Mouse (Mus musculus) megakaryocyte, embryonic 14.5 days (primary cell): ENCODE measurements around the gene Hps1. TPM values are rescaled to one million over a fixed set of nuclear protein-coding genes. Genes with fewer than 3 reads are reported as not detected.

Experiments used
- H3K27me3 ChIP-seq: replicated peaks from 2 replicates; pipeline ENCODE3; 2012; ENCODE audit warnings: inconsistent platforms
- H3K36me3 ChIP-seq: replicated peaks from 2 replicates; pipeline ENCODE3; 2012; ENCODE audit warnings: low read length, inconsistent platforms, mixed read lengths
- H3K4me1 ChIP-seq: 2 replicates; pipeline ENCODE4 v1.6.1; 2012; ENCODE audit warnings: inconsistent platforms
- H3K4me3 ChIP-seq: replicated peaks from 2 replicates; pipeline ENCODE3; 2012; ENCODE audit warnings: moderate library complexity, mild to moderate bottlenecking, inconsistent platforms
- H3K9me3 ChIP-seq: 2 replicates; pipeline ENCODE4 v1.6.1; 2012; ENCODE audit warnings: inconsistent platforms
- FLI1 ChIP-seq: IDR thresholded peaks from 2 replicates; pipeline ENCODE4 v1.6.1; 2012; ENCODE audit warnings: low read length, inconsistent platforms, mixed read lengths
- GATA1 ChIP-seq: IDR thresholded peaks from 3 replicates; pipeline ENCODE4 v1.6.1; 2012; ENCODE audit warnings: mixed read lengths, low read length, inconsistent platforms, borderline replicate concordance
- polyA plus RNA-seq: library from polyadenylated mRNA; stranded (reverse); fragments of >175 nt; gene quantifications from 2 replicates; pipeline ENCODE4 v1.2.3, GENCODE M21; 2012; ENCODE audit warnings: low replicate concordance; ENCODE audit not compliant: insufficient read depth

The Hps1 gene
- polyA plus RNA-seq, 1 experiment: 95.9 TPM

GRCm38 (mm10) chr19:42764398-42764797 is 15.4 kb downstream of the Hps1 start:
- Histone ChIP-seq H3K27me3 (no peaks in the 10 kb centered on the region), H3K4me1 (no peaks in the 10 kb centered on the region), H3K9me3 (no peaks in the 10 kb centered on the region), H3K36me3 (peaks cover 99% of the 10 kb centered on the region), H3K4me3 (no peak overlapping the region)
- TF ChIP-seq GATA1 (no peak), FLI1 (no peak)

- peaks cover 68% of the 10 kb centered on the region for H3K36me3 ChIP-seq
- TF ChIP-seq GATA1 (no peak), FLI1 (no peak)
- H3K4me3 ChIP-seq: peak overlapping the region; percentile 28
- no peaks in the 10 kb centered on the region for H3K27me3 ChIP-seq
- no peaks in the 10 kb centered on the region for H3K9me3 ChIP-seq
- H3K4me1 ChIP-seq: peaks cover 42% of the 10 kb centered on the region
Measured at GRCm38 (mm10) chr19:42756671-42757070, 23.1 kb downstream of the Hps1 start.

GRCm38 (mm10) chr19:42755148-42755870 is 24.5 kb downstream of the Hps1 start:
- H3K36me3 ChIP-seq: peaks cover 54% of the 10 kb centered on the region
- TF ChIP-seq GATA1 (no peak), FLI1 (no peak)
- no peaks in the 10 kb centered on the region for H3K27me3 ChIP-seq
- peaks cover 42% of the 10 kb centered on the region for H3K4me1 ChIP-seq
- H3K4me3 ChIP-seq: no peak overlapping the region
- H3K9me3 ChIP-seq: no peaks in the 10 kb centered on the region

- Histone ChIP-seq H3K27me3 (peaks cover 11% of the 10 kb centered on the region), H3K4me3 (peak overlapping the region; percentile 83), H3K9me3 (no peaks in the 10 kb centered on the region), H3K4me1 (peaks cover 42% of the 10 kb centered on the region), H3K36me3 (peaks cover 34% of the 10 kb centered on the region)
- TF ChIP-seq GATA1 (no peak), FLI1 (no peak)
Measured at GRCm38 (mm10) chr19:42753141-42753917, 26.4 kb downstream of the Hps1 start.

- H3K36me3 ChIP-seq: peaks cover 25% of the 10 kb centered on the region
- H3K9me3 ChIP-seq: no peaks in the 10 kb centered on the region
- TF ChIP-seq GATA1 (no peak), FLI1 (no peak)
- H3K4me3 ChIP-seq: peak within 1 kb of the TSS; percentile 83
- H3K27me3 ChIP-seq: peaks cover 14% of the 10 kb centered on the region
- H3K4me1 ChIP-seq: peaks cover 37% of the 10 kb centered on the region
Measured at GRCm38 (mm10) chr19:42752363-42752931, 27.3 kb downstream of the Hps1 start, which contains the start of gene Pyroxd2. Gene Pyroxd2 (minus strand): TSS chr19:42752775.

GRCm38 (mm10) chr19:42750196-42750595 is 29.6 kb downstream of the Hps1 start:
- TF ChIP-seq GATA1: no peak
- no peak for TF ChIP-seq FLI1
- Histone ChIP-seq H3K27me3 (peaks cover 14% of the 10 kb centered on the region), H3K9me3 (no peaks in the 10 kb centered on the region), H3K4me1 (peaks cover 22% of the 10 kb centered on the region), H3K4me3 (no peak overlapping the region), H3K36me3 (peaks cover 4% of the 10 kb centered on the region)

GRCm38 (mm10) chr19:42746702-42747101 is 33.1 kb downstream of the Hps1 start:
- TF ChIP-seq FLI1 (no peak), GATA1 (no peak)
- peaks cover 23% of the 10 kb centered on the region for H3K4me1 ChIP-seq
- H3K4me3 ChIP-seq: no peak overlapping the region
- H3K36me3 ChIP-seq: no peaks in the 10 kb centered on the region
- H3K27me3 ChIP-seq: peaks cover 28% of the 10 kb centered on the region
- H3K9me3 ChIP-seq: no peaks in the 10 kb centered on the region

GRCm38 (mm10) chr19:42745869-42746224 is 33.9 kb downstream of the Hps1 start:
- H3K4me3 ChIP-seq: no peak overlapping the region
- H3K9me3 ChIP-seq: no peaks in the 10 kb centered on the region
- H3K4me1 ChIP-seq: peaks cover 29% of the 10 kb centered on the region
- TF ChIP-seq FLI1 (no peak), GATA1 (no peak)
- H3K36me3 ChIP-seq: no peaks in the 10 kb centered on the region
- H3K27me3 ChIP-seq: peaks cover 34% of the 10 kb centered on the region

- Histone ChIP-seq H3K27me3 (peaks cover 34% of the 10 kb centered on the region), H3K4me3 (no peak overlapping the region), H3K9me3 (no peaks in the 10 kb centered on the region), H3K36me3 (no peaks in the 10 kb centered on the region), H3K4me1 (peaks cover 35% of the 10 kb centered on the region)
- no peak for TF ChIP-seq GATA1
- TF ChIP-seq FLI1: no peak
Measured at GRCm38 (mm10) chr19:42745084-42745868, 34.5 kb downstream of the Hps1 start.
